Mouse (Mus musculus): ENCODE results near the gene Poc1b. TPM values are rescaled to one million over a fixed set of nuclear protein-coding genes. Genes with fewer than 3 reads are reported as not detected.
"Not testable (repeated sequence)": the region's sequence is repeated elsewhere in the genome, so short reads cannot be mapped to it uniquely, and the experiment has no call there.

Gene Poc1b
- polyA plus RNA-seq, 1 experiment from 2014 or later, result 10.0 TPM

DNA sequence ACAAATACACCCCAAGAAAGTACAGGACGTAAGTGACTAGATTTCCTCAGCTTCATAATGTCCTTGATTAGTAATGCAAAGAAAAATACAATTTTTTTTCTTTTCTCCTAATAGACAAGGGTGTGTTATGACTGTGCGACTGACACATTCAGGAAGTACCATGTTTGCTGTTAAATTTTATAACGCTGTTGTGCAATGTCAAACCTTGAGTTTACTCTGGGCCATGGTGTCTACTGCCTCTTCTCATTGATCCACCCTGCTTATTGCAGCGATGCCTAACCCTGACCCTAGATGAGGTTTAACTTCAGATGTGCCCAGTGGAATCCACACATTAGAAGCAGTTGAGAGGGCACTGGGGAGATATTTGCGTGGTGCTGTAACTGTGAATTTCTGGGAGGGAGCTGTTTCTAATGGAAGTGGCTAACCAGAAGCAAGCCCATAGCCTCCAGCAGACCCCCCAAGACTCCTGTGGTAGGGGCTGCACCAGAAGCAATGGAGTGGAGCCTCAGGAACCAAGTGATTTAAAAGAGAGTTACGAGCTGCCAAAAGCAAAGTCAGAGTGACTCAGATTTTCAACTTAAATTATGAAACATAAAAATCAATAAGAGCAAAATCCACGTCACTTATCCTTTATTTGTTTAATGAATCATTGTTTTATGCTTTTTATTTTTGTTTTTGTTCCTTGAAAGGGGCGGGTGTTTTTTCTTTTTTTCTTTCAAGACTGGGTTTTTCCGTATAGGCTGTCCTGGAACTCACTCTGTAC, 104.8 kb downstream of the Poc1b start:
- H3K27me3 ChIP-seq (replicated peaks), result no peaks in the 10 kb centered on the region
- H3K9ac ChIP-seq, result no peak overlapping the region
- WGBS, result 83% methylated on average over 9 of the region's 9 CpGs
- no peak overlapping the region for H3K4me3 ChIP-seq
- H3K4me2 ChIP-seq, result no peak overlapping the region
- no peaks in the 10 kb centered on the region for H3K36me3 ChIP-seq
- H3K9me3 ChIP-seq, result no peaks in the 10 kb centered on the region
- no peak overlapping the region for H3K27ac ChIP-seq (replicated peaks)
- H3K4me1 ChIP-seq, result peaks cover 10% of the 10 kb centered on the region
- no peak for ATAC-seq (ENCODE audit: extremely low read depth, insufficient number of reproducible peaks, low FRiP score, low TSS enrichment)

- Histone ChIP-seq H3K4me2 (no peak overlapping the region), H3K27me3 (replicated peaks) (no peaks in the 10 kb centered on the region), H3K27ac (replicated peaks) (peak overlapping the region; percentile 71), H3K4me1 (peaks cover 10% of the 10 kb centered on the region), H3K4me3 (no peak overlapping the region), H3K9ac (no peak overlapping the region), H3K36me3 (no peaks in the 10 kb centered on the region), H3K9me3 (no peaks in the 10 kb centered on the region)
- no peak for ATAC-seq (ENCODE audit: extremely low read depth, insufficient number of reproducible peaks, low FRiP score, low TSS enrichment)
- WGBS, result 51% methylated on average over 15 of the region's 15 CpGs
Measured at GRCm38 (mm10) chr10:99214421-99215299, 107.8 kb downstream of the Poc1b start.

DNA sequence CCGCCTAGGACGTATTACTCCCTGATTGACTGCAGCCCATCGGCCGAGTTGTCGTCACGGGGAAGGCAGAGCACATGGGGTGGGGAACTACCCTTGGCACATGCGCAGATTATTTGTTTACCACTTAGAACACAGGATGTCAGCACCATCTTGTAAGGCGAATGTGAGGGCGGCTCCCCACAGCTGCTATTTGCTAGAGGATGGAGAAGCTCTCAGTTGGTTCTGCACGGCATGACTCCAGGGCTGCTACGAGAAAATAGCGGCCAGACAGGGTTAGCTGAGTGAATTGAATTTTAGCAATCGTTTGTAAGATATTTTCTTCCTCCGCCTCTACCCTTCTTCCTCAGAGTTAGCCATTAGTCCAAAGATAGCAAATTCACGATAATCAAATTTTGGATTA, 109.7 kb downstream of the Poc1b start:
- not testable (repeated sequence) for H3K27ac ChIP-seq (replicated peaks); H3K4me1 ChIP-seq; H3K4me2 ChIP-seq; H3K27me3 ChIP-seq (replicated peaks); H3K36me3 ChIP-seq; H3K9me3 ChIP-seq; H3K4me3 ChIP-seq; ATAC-seq (ENCODE audit: extremely low read depth, insufficient number of reproducible peaks, low FRiP score, low TSS enrichment); H3K9ac ChIP-seq
- WGBS, result 86% methylated on average over 15 of the region's 15 CpGs

DNA sequence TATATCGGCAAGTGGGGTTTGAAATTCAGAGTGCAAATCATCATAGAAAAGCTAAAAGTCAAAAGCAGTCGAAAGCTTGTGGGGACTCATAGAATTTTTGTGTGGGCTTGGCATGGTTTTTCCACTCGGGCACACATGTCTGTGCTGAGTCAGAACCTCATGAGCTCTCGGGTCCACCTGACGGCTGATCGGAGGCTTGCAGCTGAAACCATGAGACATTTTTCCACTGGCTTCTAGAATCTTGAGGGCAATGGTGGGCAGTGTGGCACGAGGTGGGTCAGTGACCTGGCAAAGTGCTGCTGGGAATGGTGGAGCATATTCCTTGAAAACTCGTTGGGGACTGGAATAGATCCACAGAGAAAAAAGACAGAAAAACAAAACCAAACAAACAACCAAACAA, 114.7 kb downstream of the Poc1b start:
- WGBS, result 84% methylated on average over 8 of the region's 8 CpGs
- Histone ChIP-seq H3K4me3 (no peak overlapping the region), H3K9me3 (no peaks in the 10 kb centered on the region), H3K4me1 (peaks cover 7% of the 10 kb centered on the region), H3K4me2 (no peak overlapping the region), H3K27me3 (replicated peaks) (no peaks in the 10 kb centered on the region), H3K9ac (no peak overlapping the region), H3K36me3 (no peaks in the 10 kb centered on the region), H3K27ac (replicated peaks) (no peak overlapping the region)
- no peak for ATAC-seq (ENCODE audit: extremely low read depth, insufficient number of reproducible peaks, low FRiP score, low TSS enrichment)

DNA sequence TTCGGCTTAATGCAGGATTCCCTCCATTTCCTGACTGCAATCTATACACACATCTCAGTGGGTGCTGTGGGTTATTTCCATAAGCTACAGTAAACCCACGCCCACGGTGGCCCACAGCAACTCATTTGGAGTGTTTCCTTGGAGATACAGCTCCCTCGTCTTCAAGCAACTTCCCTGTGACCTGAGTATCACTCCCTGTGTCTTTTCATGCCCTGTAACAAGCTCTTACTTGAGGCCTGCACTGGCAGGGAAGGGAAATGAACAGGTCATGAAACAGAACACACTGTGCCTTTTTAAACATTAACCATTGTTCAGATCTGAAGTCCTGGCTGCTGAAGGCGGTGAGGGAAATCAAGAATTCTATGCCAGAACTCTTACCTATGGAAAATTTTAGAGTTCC, 115.9 kb downstream of the Poc1b start:
- Histone ChIP-seq H3K4me1 (peaks cover 16% of the 10 kb centered on the region), H3K27ac (replicated peaks) (no peak overlapping the region), H3K36me3 (no peaks in the 10 kb centered on the region), H3K9me3 (no peaks in the 10 kb centered on the region), H3K9ac (no peak overlapping the region), H3K4me3 (no peak overlapping the region), H3K4me2 (no peak overlapping the region), H3K27me3 (replicated peaks) (no peaks in the 10 kb centered on the region)
- no peak for ATAC-seq (ENCODE audit: extremely low read depth, insufficient number of reproducible peaks, low FRiP score, low TSS enrichment)
- WGBS, result 73% methylated on average over 5 of the region's 5 CpGs

- Histone ChIP-seq H3K27ac (replicated peaks) (no peak overlapping the region), H3K9ac (no peak overlapping the region)
- ATAC-seq (ENCODE audit: extremely low read depth, insufficient number of reproducible peaks, low FRiP score, low TSS enrichment), result no peak
Measured at GRCm38 (mm10) chr10:99224218-99224617, 117.4 kb downstream of the Poc1b start.

GRCm38 (mm10) chr10:99226782-99227181, 119.9 kb downstream of the Poc1b start:
- Histone ChIP-seq H3K4me1 (peaks cover 34% of the 10 kb centered on the region), H3K36me3 (no peaks in the 10 kb centered on the region), H3K9ac (no peak overlapping the region), H3K4me3 (no peak overlapping the region), H3K27me3 (replicated peaks) (no peaks in the 10 kb centered on the region), H3K27ac (replicated peaks) (no peak overlapping the region), H3K4me2 (no peak overlapping the region), H3K9me3 (no peaks in the 10 kb centered on the region)
- no peak for ATAC-seq (ENCODE audit: extremely low read depth, insufficient number of reproducible peaks, low FRiP score, low TSS enrichment)
- WGBS, result 83% methylated on average over 5 of the region's 5 CpGs

More at GRCm38 (mm10) chr10:99224218-99224617, 117.4 kb downstream of the Poc1b start:
- Histone ChIP-seq H3K4me1 (peaks cover 31% of the 10 kb centered on the region), H3K4me2 (no peak overlapping the region), H3K4me3 (no peak overlapping the region), H3K9me3 (no peaks in the 10 kb centered on the region), H3K27me3 (replicated peaks) (no peaks in the 10 kb centered on the region), H3K36me3 (no peaks in the 10 kb centered on the region)
- 51% methylated on average over 3 of the region's 3 CpGs for WGBS

GRCm38 (mm10) chr10:99227968-99228864, 121.4 kb downstream of the Poc1b start:
- Histone ChIP-seq H3K27ac (replicated peaks) (peak overlapping the region; percentile 70), H3K9ac (peak overlapping the region; percentile 51; the same call in 1 of the 2 replicates), H3K27me3 (replicated peaks) (no peaks in the 10 kb centered on the region), H3K4me2 (peak overlapping the region; percentile 58), H3K9me3 (no peaks in the 10 kb centered on the region), H3K36me3 (no peaks in the 10 kb centered on the region), H3K4me3 (peak overlapping the region; percentile 27; the same call in 1 of the 2 replicates), H3K4me1 (peaks cover 41% of the 10 kb centered on the region)
- ATAC-seq (ENCODE audit: extremely low read depth, insufficient number of reproducible peaks, low FRiP score, low TSS enrichment), result no peak
- whole genome bisulfite sequencing, result 37% methylated on average over 17 of the region's 17 CpGs

DNA sequence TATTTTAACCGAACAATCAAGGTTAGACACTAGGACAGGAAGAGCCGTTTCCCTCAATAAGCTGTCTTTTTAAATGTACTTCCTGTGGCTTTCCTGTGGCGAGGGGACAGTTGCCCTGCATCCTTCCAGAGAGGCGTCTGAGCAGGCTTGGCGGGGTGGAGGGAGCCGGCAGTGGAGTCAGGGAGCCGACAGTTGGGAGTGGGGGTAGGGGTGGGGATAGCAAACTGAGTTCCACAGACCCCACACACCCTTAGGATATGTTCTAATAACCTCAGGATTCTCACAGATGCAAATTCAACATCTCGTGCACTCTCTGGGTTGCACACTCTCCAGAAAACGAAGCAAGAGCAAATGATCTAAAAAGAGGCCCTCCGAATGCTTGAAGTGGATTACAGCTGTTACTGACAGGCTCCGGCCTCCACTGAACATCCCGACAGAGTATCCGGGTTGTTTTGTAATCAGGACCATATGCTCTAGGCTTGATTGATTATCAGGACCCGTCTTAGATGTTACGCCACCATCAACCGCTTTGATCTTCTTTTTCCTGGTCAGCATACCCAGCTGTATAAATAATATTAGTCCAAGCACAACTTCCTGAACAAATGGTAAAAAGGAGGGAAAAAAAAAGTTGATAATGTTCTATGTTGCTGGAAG, 122.3 kb downstream of the Poc1b start:
- no peaks in the 10 kb centered on the region for H3K36me3 ChIP-seq
- peak overlapping the region; percentile 27; the same call in 1 of the 2 replicates for H3K4me3 ChIP-seq
- peak overlapping the region; percentile 58 for H3K4me2 ChIP-seq
- peaks cover 38% of the 10 kb centered on the region for H3K4me1 ChIP-seq
- peak overlapping the region; percentile 63; the same call in 1 of the 2 replicates for H3K9ac ChIP-seq
- peak overlapping the region; percentile 51 for H3K27ac ChIP-seq (replicated peaks)
- WGBS, result 16% methylated on average over 16 of the region's 16 CpGs
- no peak; the same call in 1 of the 2 replicates for ATAC-seq (ENCODE audit: extremely low read depth, insufficient number of reproducible peaks, low FRiP score, low TSS enrichment)
- no peaks in the 10 kb centered on the region for H3K9me3 ChIP-seq
- no peaks in the 10 kb centered on the region for H3K27me3 ChIP-seq (replicated peaks)

- no peaks in the 10 kb centered on the region for H3K27me3 ChIP-seq (replicated peaks)
- no peaks in the 10 kb centered on the region for H3K9me3 ChIP-seq
- H3K4me3 ChIP-seq, result no peak overlapping the region
- no peak overlapping the region for H3K27ac ChIP-seq (replicated peaks)
- H3K4me1 ChIP-seq, result peaks cover 35% of the 10 kb centered on the region
- H3K36me3 ChIP-seq, result no peaks in the 10 kb centered on the region
- H3K9ac ChIP-seq, result no peak overlapping the region
- WGBS, result 56% methylated on average over 7 of the region's 7 CpGs
- no peak overlapping the region for H3K4me2 ChIP-seq
- ATAC-seq (ENCODE audit: extremely low read depth, insufficient number of reproducible peaks, low FRiP score, low TSS enrichment), result no peak
Measured at GRCm38 (mm10) chr10:99232518-99233227, 125.8 kb downstream of the Poc1b start.
